Mouse (Mus musculus) spleen, embryonic (tissue): ENCODE results near the gene Gm10486.
"Not testable (repeated sequence)": the region's sequence is repeated elsewhere in the genome, so short reads cannot be mapped to it uniquely, and the experiment has no call there.

Experiments used
- CTCF ChIA-PET: fragments of 350-600 bp; sonication (Branson Sonifier 250); formaldehyde crosslinking; loops from one replicate; lab custom pipeline; 2022; lab: Charles Lee

Gene Gm10486

GRCm38 (mm10) chrX:35067084-35067483 is at the start of gene Gm10486:
Gm10486 (plus strand) TSS chrX:35067384.
- CTCF ChIA-PET, result not testable (repeated sequence)
